In genomic region chr4:58552229-58552628, GRCm38 (mm10) we compare ENCODE assay signal across 9 mouse cellular contexts. TPM values are rescaled to one million over a fixed set of nuclear protein-coding genes. Genes with fewer than 3 reads are reported as not detected.
A peak's percentile ranks its signal among the peaks of the same experiment; 100 is the strongest.
DNase-seq lines count a peak whose midpoint lies in the region; TF ChIP-seq lines count a peak whose summit lies in the region.
"Had no signal": no experiment of that assay in that cellular context is flagged by ENCODE, and none has a peak within 500 bp of the region (broad histone marks: within the 10 kb centered on the region; RNA-seq: fewer than 3 reads in every experiment).

No protein-coding gene starts in this region.

- TF ChIP-seq CTCF in bone marrow macrophage, adult 2 months (IDR thresholded peaks at IDR 0.05; ENCODE audit: low read depth, low read length) = no peak

- peaks cover 5% of the 10 kb centered on the region; the same call in 1 of the 2 replicates for H3K36me3 ChIP-seq in hindbrain, embryonic 10.5 days
- H3K36me3 ChIP-seq in midbrain, embryonic 10.5 days = 0 out of 2 replicates have a peak, but pooled peaks cover 2% of the 10 kb centered on the region

- peaks cover 7% of the 10 kb centered on the region; the same call in 1 of the 2 replicates for H3K27me3 ChIP-seq in hindbrain, embryonic 10.5 days (ENCODE audit: insufficient read depth, poor library complexity, severe bottlenecking)
- H3K27me3 ChIP-seq in midbrain, embryonic 10.5 days (ENCODE audit: low read depth, poor library complexity, severe bottlenecking) = peaks cover 23% of the 10 kb centered on the region

- WGBS in hindbrain, embryonic 10.5 days = 4% methylated on average over 10 of the region's 10 CpGs
- 6% methylated on average over 10 of the region's 10 CpGs for WGBS in midbrain, embryonic 10.5 days

- no peaks in the 10 kb centered on the region; the same call in 1 of the 2 replicates for H3K4me1 ChIP-seq in bone marrow macrophage, adult 2 months (ENCODE audit: control insufficient read depth, insufficient read depth, low read length)
- H3K4me1 ChIP-seq in hindbrain, embryonic 10.5 days (replicated peaks) = peaks cover 48% of the 10 kb centered on the region
- H3K4me1 ChIP-seq in midbrain, embryonic 10.5 days = peaks cover 36% of the 10 kb centered on the region

- no peak for TF ChIP-seq POLR2A in bone marrow macrophage, adult 2 months (IDR thresholded peaks at IDR 0.05; ENCODE audit: borderline replicate concordance, low read depth, low read length)

- H3K27ac ChIP-seq in bone marrow macrophage, adult 2 months (ENCODE audit: insufficient read depth, low read depth, low read length) = no peak overlapping the region
- peak overlapping the region; percentile 90 for H3K27ac ChIP-seq in hindbrain, embryonic 10.5 days
- peak overlapping the region; percentile 89; the same call in 1 of the 2 replicates for H3K27ac ChIP-seq in midbrain, embryonic 10.5 days (replicated peaks)

- intact Hi-C loops in left cerebral cortex, postnatal 36 days (cut with DNase I) = loop anchor here (5.0 kb wide), 3 partner anchors 90 to 195 kb away; no protein-coding TSS in a partner anchor

- H3K9me3 ChIP-seq in hindbrain, embryonic 10.5 days = no peaks in the 10 kb centered on the region
- H3K9me3 ChIP-seq in midbrain, embryonic 10.5 days (replicated peaks) = no peaks in the 10 kb centered on the region

- H3K4me3 ChIP-seq in bone marrow macrophage, adult 2 months (ENCODE audit: insufficient read depth, low read length) = peak overlapping the region; percentile 67
- peak overlapping the region; percentile 75 for H3K4me3 ChIP-seq in hindbrain, embryonic 10.5 days
- H3K4me3 ChIP-seq in midbrain, embryonic 10.5 days = peak overlapping the region; percentile 77

- peak; percentile 14 for DNase-seq in heart, adult 8-10 months (ENCODE audit: low spot score)
- DNase-seq in heart, postnatal 4 days = no peak
- no peak for DNase-seq in hindbrain, embryonic 10.5 days (ENCODE audit: low spot score)
- no peak for DNase-seq in midbrain, embryonic 10.5 days (ENCODE audit: low spot score)
- no peak for DNase-seq in frontal cortex, postnatal 25 days (ENCODE audit: low spot score in 2 of 2)
- DNase-seq in left cerebral cortex, postnatal 36 days (ENCODE audit: low spot score in 2 of 2) = no peak
- no peak for DNase-seq in cerebellum, adult 9-11 months

RNA-seq across cellular contexts. Expression of gene Lpar1, which starts 1.5 kb away (rescaled TPM):
- total RNA-seq in heart, adult 8-10 months (2022) = 1 to 10 TPM; 5.8 to 8.2 (median 7.0) TPM
- 10 to 100 TPM; 17.1 to 18.7 TPM for total RNA-seq in heart, postnatal 4 days (2021)
- polyA plus RNA-seq in bone marrow macrophage, adult 2 months (2012; ENCODE audit: insufficient read depth, insufficient read length, missing spikeins) = 5.5 and 6.3 TPM in 2 replicates
- 46.1 and 58.2 TPM in 2 replicates for polyA plus RNA-seq in hindbrain, embryonic 10.5 days (2016; fragmentation: Nextera tagmentation; extraction: Ambion mirVana)
- polyA plus RNA-seq in midbrain, embryonic 10.5 days (2016; fragmentation: Nextera tagmentation; extraction: Ambion mirVana) = 46.7 and 53.4 TPM in 2 replicates
- 10 to 100 TPM; 17.6 to 22.3 TPM for total RNA-seq in left cerebral cortex, postnatal 36 days (2021)
- polyA plus RNA-seq: CD4-positive, CD25-positive, alpha-beta regulatory T cell, adult 4 months had no signal
